Mouse (Mus musculus) c-Kit-negative CD71-positive TER-119-positive erythroid progenitor cells, embryonic 14.5 days (primary cell): ENCODE data around the gene Cxcl12.

Source experiments
- DNase-seq: peaks from one replicate; pipeline ENCODE4 v3.0.0-alpha.2; 2013; ENCODE audit warnings: low read depth, low spot score

Cxcl12 gene

DNA sequence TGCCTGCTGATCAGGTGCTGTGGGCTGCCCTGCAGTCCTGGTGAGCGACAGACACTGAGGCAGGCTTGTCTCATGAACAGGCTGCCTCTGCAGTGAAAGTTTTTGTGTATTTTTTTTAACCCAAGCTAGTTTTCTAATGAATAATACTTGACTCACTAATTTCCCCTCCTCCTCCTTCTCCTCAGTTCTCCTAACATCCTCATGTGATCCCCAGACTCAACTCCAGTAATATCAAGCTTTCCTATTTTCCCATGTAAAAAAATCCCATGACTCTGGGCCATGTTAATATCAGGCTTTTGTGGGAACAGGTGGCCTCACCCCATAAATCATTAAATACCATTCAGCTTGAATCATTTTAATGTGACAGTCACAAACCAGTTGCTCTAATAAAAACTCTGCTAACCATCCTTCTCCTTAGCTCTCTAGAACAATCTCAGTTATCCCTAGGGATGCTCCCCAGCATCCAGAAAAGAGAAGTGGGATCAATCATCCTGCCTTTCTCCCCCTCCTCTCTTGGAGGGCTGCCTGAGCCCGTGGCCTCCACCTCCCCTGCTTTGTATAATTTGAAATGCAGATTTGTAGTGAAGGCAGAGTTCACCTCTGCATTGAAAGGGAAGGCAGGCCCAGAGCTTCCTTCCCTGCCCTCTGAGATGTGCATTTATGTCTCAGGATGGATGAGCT is 6.9 kb downstream of the Cxcl12 start:
- no peak for DNase-seq

DNA sequence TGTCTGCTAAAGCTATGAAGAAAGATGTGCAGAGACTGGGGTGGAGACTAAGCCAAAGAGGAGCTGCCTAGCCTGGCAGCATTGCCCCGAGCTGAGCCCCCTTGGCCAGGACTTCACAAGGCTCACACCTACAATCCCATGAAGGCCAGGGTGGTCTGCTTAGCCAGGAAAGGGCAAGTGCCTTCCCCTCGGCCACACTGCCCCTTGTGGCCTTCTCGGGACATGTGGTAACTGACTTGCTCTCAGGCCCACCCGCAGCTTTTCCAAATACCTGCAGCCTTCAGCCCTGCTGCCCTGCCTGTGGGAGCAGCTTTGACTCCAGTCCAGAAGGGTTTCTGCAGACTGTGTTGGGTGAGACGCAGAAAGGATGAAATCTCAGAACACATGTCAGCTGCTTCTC is 8.1 kb downstream of the Cxcl12 start:
- no peak for DNase-seq

DNA sequence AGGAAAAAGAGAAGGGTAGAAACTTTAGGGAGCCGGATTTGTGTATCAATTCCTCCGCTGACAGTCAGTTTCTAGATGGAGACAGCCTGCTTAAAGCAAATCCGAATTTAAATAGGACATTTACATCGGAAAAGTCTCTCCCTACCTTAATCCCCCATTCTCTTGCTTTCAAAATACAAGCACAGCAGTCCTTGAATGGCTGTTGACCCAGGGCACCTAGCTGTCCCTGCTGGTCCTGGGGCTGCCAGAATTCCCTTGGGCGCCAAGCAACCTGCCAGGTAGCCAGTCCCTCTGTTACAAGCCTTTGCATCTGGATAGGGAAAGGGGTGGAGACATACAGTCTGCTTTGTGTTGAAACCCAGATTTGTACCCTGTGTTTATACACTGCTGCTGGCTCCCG is 12.0 kb downstream of the Cxcl12 start:
- DNase-seq = no peak

DNA sequence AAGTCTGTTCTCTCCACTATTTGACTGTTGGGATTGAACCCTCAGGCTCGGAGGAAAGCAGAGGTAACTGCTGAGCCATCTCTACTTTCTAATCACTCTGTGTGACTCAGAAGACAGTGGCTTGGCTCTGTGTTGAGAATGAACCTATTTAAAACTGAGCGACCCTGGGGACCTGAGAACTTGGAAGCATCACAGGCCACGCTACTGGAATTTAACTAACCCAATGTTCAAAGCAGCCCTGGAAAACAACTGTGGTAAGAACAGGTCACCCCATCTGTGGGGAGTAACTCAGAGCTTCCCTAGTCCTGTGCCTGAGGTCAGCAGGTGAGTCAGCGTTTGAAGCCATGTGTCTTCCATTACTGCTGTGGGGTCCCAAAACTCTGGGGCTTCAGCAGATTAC is 17.0 kb downstream of the Cxcl12 start:
- DNase-seq = no peak

DNA sequence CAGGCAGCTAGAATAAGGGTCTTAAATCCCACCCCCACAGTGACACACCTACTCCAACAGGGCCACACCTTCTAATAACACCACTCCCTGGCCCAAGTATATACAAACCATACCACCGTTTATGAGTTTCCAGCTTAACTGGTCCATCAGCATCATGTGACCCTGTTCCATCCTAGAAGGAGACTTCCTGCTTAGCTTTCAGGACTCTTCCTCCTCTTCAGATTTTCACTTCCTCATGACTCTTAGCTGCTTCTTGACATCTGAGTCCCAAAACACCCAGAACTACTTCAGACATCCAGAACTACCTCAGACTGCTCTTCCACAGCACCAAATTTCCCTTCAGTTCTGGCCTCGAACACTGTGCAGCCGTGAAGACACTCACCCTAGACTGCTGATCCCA is 22.1 kb downstream of the Cxcl12 start:
- no peak for DNase-seq

DNA sequence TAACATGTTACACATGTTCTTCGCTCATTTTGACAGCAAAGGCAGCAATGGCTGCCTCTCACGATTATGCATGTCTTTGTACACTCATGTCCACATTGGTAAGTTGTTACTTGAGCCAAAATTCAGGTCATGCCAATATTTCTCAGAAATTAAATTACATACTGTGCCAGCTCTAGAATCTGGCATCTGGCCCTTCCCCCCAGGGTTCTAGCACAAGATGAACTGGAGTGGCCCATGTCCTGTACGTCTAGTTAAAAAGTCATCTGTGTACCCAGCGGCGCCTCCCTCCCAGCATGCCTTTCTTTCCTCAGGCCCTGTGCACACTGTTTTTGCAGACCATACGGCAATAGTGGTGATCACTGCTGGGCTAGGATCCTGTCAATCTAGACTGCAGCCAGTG is 23.4 kb downstream of the Cxcl12 start:
- DNase-seq = no peak

DNA sequence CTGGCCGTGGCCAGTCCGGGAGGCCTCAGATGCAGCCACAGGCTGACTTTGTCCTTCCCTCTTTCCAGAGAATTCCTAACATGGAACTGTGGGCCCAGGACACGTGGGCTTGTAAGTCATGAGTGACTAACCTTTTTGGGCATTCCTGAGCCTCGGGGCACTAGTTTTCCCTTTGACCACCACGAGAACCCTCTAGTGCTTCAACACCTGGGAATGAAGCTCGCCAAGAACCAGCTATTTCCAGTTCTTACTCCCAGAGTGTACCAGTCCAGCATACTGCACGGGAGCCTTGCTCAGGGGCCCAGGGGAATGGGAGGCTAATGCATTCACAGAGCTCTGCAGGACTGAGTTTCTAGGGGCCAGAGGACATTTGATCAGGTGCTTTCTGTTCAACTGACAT is 24.3 kb downstream of the Cxcl12 start:
- DNase-seq = no peak

DNA sequence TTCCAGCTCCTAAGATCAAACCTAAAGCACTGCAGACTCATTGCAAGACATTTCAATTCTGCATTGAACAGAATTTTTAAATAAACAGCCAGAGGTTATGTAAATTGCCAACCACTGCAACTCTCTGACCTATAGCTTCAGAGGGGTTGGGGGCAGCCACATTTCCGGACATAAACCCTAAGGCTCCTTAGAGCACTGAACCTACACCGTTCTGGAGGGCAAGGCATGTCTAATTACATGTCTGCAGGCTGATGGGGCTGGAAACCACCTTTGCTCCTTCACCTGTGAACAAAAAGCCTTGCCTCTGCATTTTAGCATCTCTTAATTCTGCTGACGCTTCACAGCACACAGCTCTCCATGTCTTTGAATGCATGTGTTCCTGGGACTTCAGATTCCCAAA is 26.9 kb downstream of the Cxcl12 start:
- no peak for DNase-seq

DNA sequence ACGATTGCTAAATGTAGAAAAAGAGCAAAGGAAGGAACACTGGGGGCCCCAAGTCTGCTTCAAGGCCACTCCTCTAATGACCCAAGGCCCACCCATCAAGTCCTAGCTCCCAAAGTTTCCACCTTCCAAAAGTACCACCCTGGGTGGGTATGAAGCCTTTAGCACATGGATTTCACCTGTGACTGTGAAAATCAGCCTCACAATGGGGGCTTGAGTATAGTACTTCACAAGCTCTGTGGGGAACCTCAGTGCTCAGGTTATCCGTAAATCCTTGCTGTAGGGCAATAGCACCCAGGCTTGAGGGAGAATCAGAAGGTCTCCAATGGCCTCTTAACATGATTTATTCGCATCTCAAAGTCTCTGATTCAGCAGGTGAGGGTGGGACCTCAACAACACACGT is 30.5 kb downstream of the Cxcl12 start:
- no peak for DNase-seq

DNA sequence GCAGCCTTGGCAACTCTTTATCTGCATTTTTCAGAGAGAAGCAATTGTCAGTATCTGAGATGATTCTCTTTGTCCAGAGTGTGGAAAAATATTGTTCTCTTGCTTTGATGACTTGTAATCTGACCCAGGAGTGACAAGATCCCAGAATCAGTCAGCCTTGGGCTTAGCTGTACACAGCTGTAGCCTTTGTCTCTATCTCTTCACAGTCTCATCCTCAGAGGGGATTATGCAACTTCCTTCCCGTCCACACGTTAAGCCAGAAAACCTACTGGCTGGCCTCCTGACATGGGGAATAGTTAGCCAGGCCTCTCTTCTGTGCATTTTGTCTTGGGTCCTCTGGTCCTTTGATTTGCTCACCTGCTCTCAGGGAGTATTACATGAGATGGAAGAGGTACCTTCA is 31.4 kb downstream of the Cxcl12 start:
- DNase-seq = no peak

DNA sequence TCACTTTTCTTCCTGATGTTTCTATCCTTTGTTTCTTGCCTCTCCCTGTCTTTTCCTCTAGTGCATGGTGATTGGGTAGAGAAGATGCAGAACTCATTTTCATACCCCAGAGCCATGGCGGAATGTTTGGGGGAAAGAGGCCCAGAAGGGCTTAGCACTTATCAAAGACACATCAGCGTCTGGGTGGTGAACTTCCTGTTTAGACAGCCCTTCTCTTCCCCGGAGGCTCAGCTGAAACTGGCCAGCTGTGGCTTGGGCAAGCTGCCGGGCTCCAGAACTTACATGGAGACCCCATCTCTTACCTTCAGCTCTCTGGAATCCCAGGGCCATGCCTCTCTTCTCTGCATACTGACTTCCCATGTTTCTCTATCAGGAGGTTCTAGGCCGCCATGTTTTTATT is 32.6 kb downstream of the Cxcl12 start:
- no peak for DNase-seq

DNA sequence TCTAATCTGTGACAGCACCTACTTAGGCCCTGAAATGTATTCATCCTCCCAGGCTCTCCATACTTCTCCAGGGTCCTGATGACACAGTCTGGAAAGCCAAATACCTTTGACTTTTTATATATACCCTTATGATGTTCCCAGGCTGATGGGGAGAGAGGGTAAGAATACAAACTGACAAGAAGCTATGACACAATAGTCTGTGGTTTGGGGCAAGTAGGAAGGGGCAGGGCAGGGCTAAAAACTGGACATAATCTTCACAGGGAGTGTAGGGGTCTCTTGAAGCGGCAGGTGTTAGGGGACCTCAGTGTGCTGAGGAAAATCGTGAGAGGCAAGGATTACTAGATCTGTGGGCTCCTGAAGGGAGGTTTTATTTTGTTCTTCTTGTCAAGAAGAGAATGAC is 33.1 kb downstream of the Cxcl12 start:
- no peak for DNase-seq

DNA sequence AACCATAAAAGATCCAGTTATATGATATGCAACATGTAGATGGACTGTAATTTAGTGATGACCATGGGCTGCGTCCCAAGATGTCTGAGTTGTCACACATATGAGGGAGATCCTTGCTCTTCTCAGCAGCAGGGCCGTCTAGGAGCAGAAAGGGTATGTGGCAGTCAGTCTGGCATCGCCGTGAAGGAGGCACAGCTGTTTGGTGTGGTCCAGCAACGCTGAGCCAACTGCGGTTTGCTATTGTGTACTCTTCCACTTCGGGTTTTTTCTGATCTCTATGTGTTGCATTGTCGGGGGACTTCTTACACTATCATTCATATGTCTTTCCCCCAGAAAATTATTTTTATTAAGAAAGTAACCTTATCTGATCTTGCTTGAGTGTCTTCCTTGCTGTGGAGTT is 33.5 kb downstream of the Cxcl12 start:
- DNase-seq = no peak

DNA sequence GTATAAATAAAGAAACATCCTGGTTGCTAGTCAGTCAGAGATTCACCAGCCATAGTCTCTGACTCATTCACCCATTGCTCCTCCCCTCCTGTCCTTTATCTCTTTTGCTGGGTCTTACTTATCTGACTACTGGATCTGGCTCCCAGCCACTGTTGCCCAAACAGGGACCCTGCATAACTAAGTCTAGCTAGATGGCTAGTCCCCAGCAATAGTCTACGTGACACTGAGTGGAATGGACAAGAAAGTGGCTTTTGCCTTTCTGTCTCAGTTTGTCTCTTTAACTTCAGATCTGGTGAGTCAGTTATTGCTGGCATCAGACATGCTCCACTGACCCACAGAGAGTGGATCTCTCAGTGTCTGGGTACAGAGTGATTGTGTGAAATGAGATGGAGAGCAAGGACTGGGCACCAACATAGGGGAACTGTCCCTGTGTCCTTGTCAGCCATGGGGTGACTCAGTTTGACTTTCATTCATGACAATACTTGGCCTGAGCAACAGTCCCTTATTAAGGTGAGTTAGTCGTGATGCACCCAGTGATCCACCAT is 34.6 kb downstream of the Cxcl12 start:
- no peak for DNase-seq

DNA sequence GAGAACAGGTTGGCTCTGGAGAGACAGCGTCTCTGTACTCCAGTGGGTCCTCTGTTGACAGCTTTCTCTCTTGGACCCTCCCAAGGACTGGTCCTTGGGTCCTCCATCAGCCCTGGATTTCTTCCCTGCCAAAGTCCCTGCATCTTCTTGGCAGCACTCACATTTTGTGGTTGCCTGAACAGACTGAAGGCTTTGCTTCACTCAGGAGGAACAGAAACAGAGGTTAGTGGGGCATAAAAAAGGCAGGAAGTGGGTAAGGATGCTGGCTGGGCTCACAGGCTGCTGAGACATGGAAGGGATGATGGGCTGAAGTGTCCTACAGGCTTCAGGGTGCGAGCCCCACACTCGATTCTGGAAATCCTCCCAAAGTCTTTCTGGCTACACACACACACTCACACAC is 35.8 kb downstream of the Cxcl12 start:
- DNase-seq = no peak

DNA sequence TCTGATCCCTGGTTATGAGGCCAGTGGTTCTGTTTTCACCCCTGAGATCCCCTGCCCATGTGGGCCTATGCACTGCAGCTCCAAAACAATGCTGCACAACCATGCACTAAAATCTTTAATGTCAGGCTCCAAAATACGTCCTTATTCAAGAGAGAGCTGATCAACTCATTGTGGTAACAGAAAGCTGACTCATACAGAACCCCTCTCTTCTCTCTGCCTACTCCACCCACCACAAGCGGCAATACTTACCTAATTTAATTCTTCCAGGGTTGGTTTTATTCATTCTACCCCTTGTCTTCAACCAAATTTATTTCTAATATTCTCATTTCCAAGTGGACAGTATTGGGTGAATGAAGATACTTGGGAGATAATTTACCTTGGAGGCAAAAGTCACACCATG is 38.5 kb downstream of the Cxcl12 start:
- no peak for DNase-seq

DNA sequence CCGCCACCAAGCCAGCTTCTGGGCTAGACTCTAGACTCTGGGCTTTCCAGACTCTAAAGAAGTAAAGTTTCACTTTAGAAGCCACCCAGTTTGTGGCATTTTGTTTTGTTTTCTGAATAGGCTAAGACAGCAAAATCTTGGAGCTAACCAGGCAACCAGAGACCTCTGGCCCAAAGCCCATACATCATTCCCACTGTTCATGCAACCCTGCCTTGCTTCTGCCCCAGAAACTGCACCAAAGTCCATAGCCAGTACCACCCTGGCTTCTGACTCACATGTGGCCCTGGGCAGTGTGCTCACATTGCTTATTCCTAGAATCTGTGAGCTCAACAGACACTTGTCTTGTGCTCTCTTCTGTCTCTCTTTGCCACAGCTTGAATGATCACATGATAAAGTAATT is 39.0 kb downstream of the Cxcl12 start:
- no peak for DNase-seq

DNA sequence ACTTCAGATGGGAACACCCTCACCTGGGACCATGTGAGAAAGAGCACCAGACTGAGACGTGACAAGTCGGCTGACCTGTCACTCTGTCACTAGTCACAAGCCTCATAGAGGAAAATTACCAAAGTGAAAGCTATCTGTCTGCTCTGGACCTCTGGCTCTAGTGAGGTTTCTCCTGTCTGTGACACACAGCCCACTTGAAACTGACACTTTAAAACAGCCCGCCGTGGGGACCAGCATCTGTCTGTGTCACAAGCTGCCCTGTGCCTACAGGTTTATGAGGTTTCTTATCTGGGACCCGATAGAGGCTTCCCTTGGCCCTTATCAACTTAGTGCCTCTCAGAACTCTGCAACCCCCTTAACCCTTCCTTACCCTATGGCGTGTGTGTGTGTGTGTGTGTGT is 41.8 kb downstream of the Cxcl12 start:
- DNase-seq = no peak

DNA sequence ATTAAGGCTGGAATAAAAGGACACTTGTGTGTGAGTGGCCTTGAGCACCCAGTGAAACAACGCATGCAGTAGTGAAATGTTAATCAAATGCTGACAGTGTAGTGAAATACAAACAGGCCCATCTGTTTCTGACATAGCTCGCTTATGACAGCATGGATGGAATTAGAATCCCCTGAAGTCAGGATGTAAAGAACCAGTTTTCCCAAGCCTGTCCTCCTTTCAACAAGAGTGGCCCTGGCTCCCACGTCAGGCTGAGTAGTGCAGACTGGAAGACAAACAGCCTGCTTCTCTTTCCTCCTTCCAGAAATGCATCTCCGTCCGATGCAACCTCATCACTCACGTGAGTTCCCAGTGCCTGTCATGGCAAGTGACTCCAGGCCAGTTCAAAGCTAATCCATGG is 42.2 kb downstream of the Cxcl12 start:
- DNase-seq = no peak

DNA sequence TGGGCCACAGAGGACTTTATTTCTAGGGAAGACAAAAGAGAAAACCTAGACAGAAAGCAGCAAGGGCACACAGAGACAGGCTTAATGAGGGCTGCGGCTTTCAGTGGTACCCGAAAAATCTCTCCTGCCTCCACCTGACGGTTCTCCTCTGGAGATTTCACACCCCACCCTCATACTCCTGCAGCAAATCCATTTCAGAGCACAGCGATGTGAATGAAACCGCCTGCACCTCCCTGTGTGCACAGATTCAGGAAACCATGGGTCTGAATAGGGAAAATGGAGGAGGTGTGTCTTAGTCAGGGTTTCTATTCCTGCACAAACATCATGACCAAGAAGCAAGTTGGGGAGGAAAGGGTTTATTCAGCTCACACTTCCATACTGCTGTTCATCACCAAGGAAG is 46.2 kb downstream of the Cxcl12 start:
- no peak for DNase-seq

DNA sequence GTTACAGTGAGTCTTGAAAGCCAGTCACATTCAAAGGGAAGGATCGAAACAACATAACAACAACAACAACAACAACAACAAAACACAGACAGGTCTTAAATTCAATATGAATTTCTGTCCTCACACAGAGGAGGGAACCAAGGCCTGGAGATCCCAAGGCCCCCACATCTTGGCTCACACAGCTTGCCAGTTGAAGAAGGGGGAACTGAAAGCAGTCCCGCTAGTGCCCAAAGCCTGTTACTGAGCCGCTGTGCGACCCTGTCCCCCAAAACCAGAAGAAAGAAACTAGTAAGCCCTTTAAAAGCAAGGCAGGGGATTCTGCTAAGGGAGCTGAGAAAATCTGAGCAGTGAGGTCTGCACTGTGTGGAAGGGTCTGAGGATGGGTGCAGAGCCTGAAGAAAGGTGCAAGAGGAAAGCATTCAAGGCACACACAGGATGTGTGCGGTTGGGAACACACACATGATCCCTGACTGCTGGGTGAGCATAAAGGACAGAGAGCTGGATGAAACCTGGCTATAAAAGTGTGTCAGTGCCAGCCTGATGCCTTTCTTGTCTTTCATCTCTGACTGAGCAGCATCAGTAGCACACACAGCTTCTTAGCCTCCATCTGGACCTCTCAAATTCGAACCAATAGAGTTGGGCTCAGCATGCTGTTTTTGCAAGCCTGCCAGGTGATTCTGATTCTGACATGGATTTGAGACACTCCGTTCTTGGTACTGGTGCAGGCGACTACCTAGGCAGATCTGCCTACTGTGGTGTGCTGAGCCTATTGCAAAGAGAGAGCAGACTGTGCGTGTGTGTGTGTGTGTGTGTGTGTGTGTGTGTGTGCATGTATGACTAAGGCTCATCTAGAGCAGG is 50.3 kb downstream of the Cxcl12 start:
- DNase-seq = no peak

DNA sequence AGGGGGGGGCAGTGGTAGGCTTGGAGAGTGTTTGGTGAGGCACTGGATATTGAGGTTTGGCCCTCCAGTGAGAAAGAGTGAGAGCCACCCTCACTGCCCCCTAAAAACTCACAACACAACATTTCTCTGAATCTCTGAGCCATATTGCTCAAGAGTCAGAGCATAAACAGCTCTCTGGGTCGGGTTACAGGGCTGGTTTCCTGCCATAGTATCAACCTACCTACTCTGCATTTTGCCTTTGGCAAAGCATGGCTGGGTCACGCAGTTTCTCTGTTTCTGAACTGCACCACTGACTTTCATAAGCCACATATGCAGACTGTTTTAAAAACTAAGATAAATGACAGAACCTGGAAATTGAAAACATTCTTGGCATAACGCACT is 51.0 kb downstream of the Cxcl12 start:
- no peak for DNase-seq

DNA sequence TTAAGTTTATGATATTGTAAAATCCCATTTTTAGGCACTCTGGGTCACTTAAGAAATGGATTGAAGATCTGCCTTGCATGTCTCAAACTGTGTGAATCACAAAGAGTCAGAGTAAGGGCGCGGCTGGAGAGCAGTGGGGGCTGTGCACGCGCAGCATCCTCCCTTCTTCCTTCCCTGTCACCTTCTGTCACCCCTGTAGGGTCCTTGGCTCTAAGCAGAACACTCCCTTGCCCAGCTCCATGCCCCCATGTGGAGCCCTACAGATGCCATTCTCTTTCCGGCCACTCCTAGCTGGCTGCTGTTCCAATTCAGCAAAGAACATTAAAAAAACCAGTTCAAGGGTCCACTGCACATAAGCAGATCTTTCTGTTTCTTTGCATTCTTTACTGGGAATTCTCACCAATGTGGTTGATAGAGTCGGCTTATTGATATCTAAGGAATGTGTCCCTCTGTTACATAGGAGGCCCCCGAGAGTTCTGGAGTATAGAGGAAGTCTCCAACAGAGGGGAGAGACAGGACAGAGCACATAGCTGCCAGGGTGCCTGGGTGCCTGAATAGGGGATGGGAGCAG is 51.7 kb downstream of the Cxcl12 start:
- no peak for DNase-seq
